Mouse (Mus musculus) small intestine, adult 2 months (tissue): ENCODE measurements around the gene Gfral.

Experiments
- CTCF ChIP-seq: fragments of 200-500 bp; IDR thresholded peaks from 2 replicates; pipeline ENCODE4 v1.5.1; 2012; ENCODE audit warnings: low read depth, mild to moderate bottlenecking, control low read depth, inconsistent platforms, low read length, moderate library complexity, mixed read lengths; ENCODE audit not compliant: insufficient replicate concordance, insufficient read length; ENCODE audit errors: extremely low read depth
- POLR2A ChIP-seq: fragments of 200-500 bp; IDR thresholded peaks from 2 replicates; pipeline ENCODE4 v1.6.1; 2012; ENCODE audit warnings: low read depth, mild to moderate bottlenecking, control low read depth, inconsistent platforms, low read length, moderate library complexity

GRCm38 (mm10) chr9:76213557-76213956 lies at the start of gene Gfral:
- no peak for TF ChIP-seq CTCF
- TF ChIP-seq POLR2A, result no peak
